ENCODE assay signal across 20 mouse cellular contexts in the genomic region with DNA sequence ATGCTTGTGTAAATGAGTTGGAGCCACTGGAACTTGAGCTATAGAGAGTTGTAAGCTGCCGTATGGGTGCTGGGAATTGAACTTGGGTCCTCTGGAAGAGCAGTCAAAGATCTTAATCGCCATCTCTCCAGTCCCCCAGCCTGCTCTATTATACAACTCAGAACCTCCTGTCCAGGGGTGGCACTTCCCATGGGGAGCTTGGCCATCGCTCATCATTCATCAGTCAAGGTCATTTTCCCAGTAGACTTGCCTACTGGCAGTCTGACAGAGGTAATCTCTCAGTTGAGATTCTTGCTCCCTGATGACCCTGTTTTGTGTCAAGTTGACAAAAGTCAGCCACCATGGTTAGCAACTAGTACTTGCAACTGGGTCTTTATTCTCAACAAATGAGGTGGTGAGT.
DNase-seq lines count a peak whose midpoint lies in the region; ATAC-seq lines count a peak whose summit lies in the region.
"Had no signal": no experiment of that assay in that cellular context is flagged by ENCODE, and none has a peak within 500 bp of the region (broad histone marks: within the 10 kb centered on the region; RNA-seq: fewer than 3 reads in every experiment).

No protein-coding gene starts in this region.

- H3K27me3 ChIP-seq in heart, embryonic 12.5 days (replicated peaks) = no peaks in the 10 kb centered on the region
- H3K27me3 ChIP-seq: embryonic facial prominence, embryonic 13.5 days; embryonic facial prominence, embryonic 15.5 days; forebrain, embryonic 12.5 days had no signal

- no peaks in the 10 kb centered on the region for H3K4me1 ChIP-seq in heart, embryonic 12.5 days (replicated peaks)
- H3K4me1 ChIP-seq: embryonic facial prominence, embryonic 13.5 days; embryonic facial prominence, embryonic 15.5 days; forebrain, embryonic 12.5 days had no signal

- H3K27ac ChIP-seq in heart, embryonic 12.5 days (ENCODE audit: poor library complexity, severe bottlenecking) = no peak overlapping the region
- H3K27ac ChIP-seq: embryonic facial prominence, embryonic 13.5 days; embryonic facial prominence, embryonic 15.5 days; forebrain, embryonic 10.5 days; forebrain, embryonic 12.5 days had no signal

- no peak overlapping the region for H3K4me2 ChIP-seq in heart, embryonic 12.5 days
- H3K4me2 ChIP-seq: embryonic facial prominence, embryonic 13.5 days; embryonic facial prominence, embryonic 15.5 days; forebrain, embryonic 12.5 days had no signal

- intact Hi-C loops in heart, postnatal 25 days (cut with DNase I) = no loop called here

- no peak for ATAC-seq in heart, embryonic 12.5 days (ENCODE audit: insufficient number of reproducible peaks, low FRiP score)
- ATAC-seq: forebrain, embryonic 14.5 days; forebrain, embryonic 16.5 days had no signal

- H3K9ac ChIP-seq in heart, embryonic 12.5 days = no peak overlapping the region
- H3K9ac ChIP-seq: embryonic facial prominence, embryonic 13.5 days; embryonic facial prominence, embryonic 15.5 days; forebrain, embryonic 12.5 days had no signal

- peak; percentile 91 for DNase-seq in heart, adult 11 months
- DNase-seq in heart, postnatal 25 days (ENCODE audit: low spot score) = no peak
- DNase-seq in heart, adult 9 months (ENCODE audit: low spot score in 2 of 2) = peak; percentile 24 to 39
- DNase-seq: adrenal gland, adult 2 months; adrenal gland, postnatal 14 days; cerebellum, adult 11 months; cerebellum, adult 18-20 months; cerebellum, adult 8-10 months; cerebellum, adult 9-11 months; cerebellum, postnatal 14 days; cerebellum, postnatal 36 days; embryo, embryonic 11 days had no signal

- H3K4me3 ChIP-seq in heart, embryonic 12.5 days = no peak overlapping the region
- H3K4me3 ChIP-seq: embryonic facial prominence, embryonic 13.5 days; embryonic facial prominence, embryonic 15.5 days; erythroblast, embryonic 14.5 days; forebrain, embryonic 10.5 days; forebrain, embryonic 12.5 days had no signal

- H3K36me3 ChIP-seq in heart, embryonic 12.5 days = no peaks in the 10 kb centered on the region
- H3K36me3 ChIP-seq: embryonic facial prominence, embryonic 15.5 days; forebrain, embryonic 12.5 days had no signal

- WGBS in heart, embryonic 12.5 days = 80% methylated on average over 3 of the region's 3 CpGs

- no peaks in the 10 kb centered on the region for H3K9me3 ChIP-seq in heart, embryonic 12.5 days (replicated peaks)
- H3K9me3 ChIP-seq: embryonic facial prominence, embryonic 15.5 days; forebrain, embryonic 10.5 days; forebrain, embryonic 12.5 days had no signal
